Mouse (Mus musculus): ENCODE measurements around the gene Ube2g2.

- TF ChIP-seq CTCF (IDR thresholded peaks at IDR 0.05; ENCODE audit: low read depth) (no peak), EP300 (IDR thresholded peaks at IDR 0.05; ENCODE audit: low read depth) (no peak)
Measured at GRCm38 (mm10) chr10:77589749-77590148, 32.3 kb upstream of the Ube2g2 start.
